Mouse (Mus musculus): ENCODE results near the gene A930002H24Rik.

A930002H24Rik gene

GRCm38 (mm10) chr17:63836223-63836622, 27.4 kb downstream of the A930002H24Rik start:
- no peak for DNase-seq (ENCODE audit: low read depth)

GRCm38 (mm10) chr17:63831550-63831949, 32.0 kb downstream of the A930002H24Rik start:
- no peak for DNase-seq (ENCODE audit: low read depth)

- DNase-seq (ENCODE audit: low read depth) = no peak
These were observed 34.8 kb downstream of the A930002H24Rik start for GRCm38 (mm10) chr17:63828561-63829332.

GRCm38 (mm10) chr17:63826767-63827166, 36.8 kb downstream of the A930002H24Rik start:
- DNase-seq (ENCODE audit: low read depth) = no peak

- DNase-seq (ENCODE audit: low read depth) = no peak
These were observed 37.4 kb downstream of the A930002H24Rik start for GRCm38 (mm10) chr17:63826196-63826595.

- DNase-seq (ENCODE audit: low read depth) = no peak
These were observed 39.5 kb downstream of the A930002H24Rik start for GRCm38 (mm10) chr17:63824141-63824540.

- DNase-seq (ENCODE audit: low read depth) = no peak
These were observed 45.1 kb downstream of the A930002H24Rik start for GRCm38 (mm10) chr17:63818444-63819027.

GRCm38 (mm10) chr17:63813552-63813951, 50.0 kb downstream of the A930002H24Rik start:
- DNase-seq (ENCODE audit: low read depth) = no peak
